Mouse (Mus musculus) adrenal gland, adult 18-20 months (tissue): ENCODE data around the gene 5830473C10Rik. TPM values are rescaled to one million over a fixed set of nuclear protein-coding genes. Genes with fewer than 3 reads are reported as not detected.
A peak's percentile ranks its signal among the peaks of the same experiment; 100 is the strongest.
"Not testable (repeated sequence)": the region's sequence is repeated elsewhere in the genome, so short reads cannot be mapped to it uniquely, and the experiment has no call there.

Experiments used
- DNase-seq, 2 experiments: peaks; one replicate each; pipeline ENCODE4 v3.0.0; 2021 to 2022; ENCODE audit warnings: low spot score in 2 of 2
- total RNA-seq, 2 experiments: library from RNA; stranded (reverse); gene quantifications; 1 replicate in 1 of 2; 2 replicates in 1 of 2; pipeline ENCODE4 v1.2.3; 2021

Gene 5830473C10Rik
- total RNA-seq, 2 experiments from 2014 or later: not detected

DNA sequence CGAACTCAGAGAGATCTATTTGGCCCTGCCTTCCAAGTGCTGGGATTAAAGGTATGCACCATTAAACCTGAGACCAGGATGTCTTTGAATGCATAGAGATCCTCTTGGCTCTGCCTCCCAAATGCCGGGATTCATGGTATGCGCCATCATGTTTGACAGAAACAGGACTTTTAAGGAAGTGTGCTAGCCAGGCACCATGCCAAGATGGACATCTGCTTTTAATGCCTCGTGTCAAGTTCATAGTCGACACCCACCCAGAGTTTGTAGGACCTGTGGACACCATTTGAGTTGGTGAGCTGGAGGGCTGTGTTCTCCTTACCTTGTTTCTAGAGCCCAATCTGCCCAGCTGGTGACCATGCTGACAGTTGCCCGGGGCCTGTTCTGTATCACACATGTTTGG is 31.0 kb downstream of the 5830473C10Rik start:
- no peak for DNase-seq

DNA sequence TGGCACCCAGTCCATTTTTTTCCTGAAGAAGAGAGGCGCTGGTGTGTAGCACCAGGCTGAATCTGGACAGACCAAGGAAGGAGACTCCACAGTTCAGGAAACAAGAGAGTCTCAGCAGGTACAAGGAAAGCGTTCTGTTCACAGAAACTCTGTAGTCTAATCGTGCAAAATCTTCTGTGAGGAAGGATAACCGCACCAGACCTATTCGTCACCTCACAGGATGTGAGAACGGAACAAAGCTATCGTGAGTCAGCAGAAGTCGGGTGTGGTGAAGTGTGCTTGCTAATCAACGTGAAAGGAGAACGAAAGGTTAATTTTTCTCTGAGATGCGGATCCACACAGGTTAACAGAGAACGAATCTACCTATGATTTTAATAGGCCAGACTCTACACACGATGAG is 34.0 kb downstream of the 5830473C10Rik start:
- no peak for DNase-seq

DNA sequence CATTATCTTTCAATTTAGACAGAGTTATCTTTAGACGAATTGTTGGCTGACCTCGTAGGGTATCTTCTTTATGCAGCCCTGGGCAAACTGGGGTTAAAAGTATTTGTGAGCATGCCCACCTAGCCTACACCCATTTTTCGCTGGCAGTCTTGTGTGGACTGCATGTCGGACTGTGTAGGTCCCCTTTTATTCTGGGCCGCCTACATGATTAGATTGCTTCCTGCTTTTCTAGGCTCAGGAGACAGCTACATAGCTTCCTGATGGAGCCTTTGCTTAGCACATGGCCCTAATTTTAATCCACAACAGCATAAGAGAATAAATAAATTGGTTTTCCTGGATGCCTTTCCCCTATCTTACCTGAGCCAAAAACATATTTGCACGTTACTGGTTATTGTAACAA is 35.2 kb downstream of the 5830473C10Rik start:
- DNase-seq: no peak

DNA sequence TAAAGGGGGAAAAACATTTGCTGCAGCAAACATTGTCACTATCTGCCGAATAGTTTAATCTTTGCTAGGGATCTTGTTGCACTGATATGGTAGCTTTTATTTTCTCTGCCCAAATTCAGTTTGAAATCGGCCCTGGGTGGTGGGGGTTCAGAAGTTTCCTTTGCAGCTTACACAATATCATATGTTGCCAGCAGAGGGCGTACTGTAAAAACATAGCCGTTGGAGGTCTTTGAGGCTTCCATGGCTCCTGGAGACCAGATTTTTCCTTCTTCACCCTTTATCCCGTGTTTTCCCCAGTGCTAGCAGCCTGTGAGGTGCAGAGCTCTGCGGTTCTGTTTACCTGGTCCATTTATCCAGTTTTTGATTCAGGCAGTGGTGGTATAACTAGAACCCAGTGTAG is 40.6 kb downstream of the 5830473C10Rik start:
- peak in 1 of 2 experiments; percentile 14 for DNase-seq

DNA sequence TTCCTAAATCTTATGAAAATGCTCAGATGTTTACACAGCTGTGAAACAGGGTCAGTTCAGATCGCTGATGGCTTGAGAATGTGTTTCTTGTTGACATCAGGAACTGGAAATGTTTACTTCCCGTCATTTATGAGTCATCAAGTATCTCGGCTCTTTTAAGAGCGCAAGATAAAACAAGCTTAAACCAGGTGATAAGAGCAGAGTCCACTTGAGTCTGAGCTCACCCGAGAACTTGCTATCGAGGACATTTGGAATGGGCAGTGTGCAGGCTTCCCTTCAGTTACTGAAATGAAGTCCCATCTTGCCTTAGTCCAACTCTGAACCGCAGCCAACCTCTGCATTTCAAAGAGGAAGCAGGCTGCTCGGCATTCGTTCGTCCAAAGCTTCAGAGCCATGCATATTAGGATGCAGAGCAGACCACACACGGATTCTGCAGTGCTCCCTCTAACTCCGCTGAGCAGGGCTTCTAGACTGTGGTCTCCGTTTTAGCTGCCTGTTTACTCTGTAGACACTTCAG is 42.6 kb downstream of the 5830473C10Rik start:
- no peak for DNase-seq

DNA sequence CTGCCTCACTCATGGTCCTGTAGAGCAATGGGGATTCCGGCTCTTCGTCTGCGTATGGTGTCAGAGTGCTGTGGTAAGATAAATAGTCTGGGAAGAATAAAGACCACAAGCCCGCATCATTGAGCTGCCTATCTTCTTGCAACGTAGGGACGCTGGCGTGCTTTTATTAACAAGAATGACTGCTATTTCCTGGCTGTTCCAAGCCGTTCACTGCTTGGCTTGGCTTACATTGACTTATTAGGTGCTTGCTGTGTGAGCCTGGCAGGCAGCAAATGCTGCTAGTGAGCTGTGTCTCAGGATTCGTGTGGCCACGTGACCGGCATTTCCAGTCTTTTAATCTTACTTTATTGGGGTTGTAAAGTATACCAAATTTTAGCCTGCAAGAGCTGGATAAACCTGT is 48.0 kb downstream of the 5830473C10Rik start:
- no peak for DNase-seq

DNA sequence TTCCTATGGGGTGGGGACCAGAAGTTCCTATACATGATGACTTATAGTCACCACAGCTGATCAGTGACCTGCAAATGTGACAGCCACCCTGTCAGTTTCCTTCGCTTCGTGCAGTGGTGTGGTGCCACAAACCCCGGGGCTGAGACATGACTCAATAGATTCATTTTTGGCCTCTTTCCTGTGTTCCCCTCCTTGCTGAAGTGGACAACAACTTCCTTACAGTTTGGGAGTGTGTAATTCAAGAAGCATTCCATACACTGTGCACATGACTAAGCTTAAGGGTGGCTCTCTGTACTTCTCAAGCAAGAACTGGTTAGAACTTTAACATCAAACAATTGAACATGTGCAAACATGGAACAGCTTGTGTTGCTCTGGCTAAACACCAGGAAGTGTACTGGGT is 50.5 kb downstream of the 5830473C10Rik start:
- no peak for DNase-seq

DNA sequence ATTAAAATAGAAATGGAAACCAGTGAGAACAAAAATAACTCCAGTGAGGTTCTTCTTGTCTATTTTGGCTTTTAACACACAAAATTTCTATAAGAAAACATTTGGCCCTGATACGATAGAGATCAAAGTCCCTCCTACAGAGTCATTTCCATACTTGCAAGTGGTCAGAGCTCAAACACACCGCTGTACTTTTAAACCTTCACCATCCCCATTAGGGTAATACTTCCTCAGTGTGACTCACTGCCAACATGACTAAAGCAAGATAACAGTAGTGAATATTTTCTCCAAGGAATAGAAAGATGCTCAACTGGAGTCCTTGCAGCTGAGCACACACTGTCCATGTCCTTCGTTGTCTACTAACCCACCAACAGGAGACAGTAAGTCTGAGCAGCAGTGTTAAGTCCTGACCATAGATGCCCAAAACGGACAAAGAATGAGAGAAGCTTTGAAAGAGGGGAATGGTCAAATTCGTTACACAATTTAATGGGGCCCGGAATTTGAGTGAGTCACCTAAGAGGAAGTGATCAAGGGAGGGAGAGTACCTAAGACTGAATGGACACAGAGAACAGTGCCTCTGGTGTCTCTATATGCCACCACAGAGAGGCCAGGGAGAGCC is 51.2 kb downstream of the 5830473C10Rik start:
- no peak for DNase-seq

DNA sequence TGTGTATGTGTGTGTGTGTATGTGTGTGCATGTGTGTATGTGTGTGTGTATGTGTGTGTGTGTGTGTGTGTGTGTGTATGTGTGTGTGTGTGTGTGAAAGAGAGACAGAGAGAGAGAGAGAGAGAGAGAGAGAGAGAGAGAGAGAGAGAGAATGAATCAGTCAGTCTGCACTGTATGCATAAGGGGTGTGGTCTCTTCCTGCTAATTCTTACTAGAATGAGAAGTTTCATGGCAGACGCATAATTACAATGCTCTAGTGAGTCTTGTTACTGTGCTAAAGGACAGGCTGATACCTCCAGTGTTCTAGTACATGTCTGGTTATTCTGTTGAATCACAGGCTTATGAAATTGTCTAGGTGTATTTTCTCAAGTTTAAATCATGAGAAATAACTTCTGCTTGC is 51.8 kb downstream of the 5830473C10Rik start:
- not testable (repeated sequence) for DNase-seq

DNA sequence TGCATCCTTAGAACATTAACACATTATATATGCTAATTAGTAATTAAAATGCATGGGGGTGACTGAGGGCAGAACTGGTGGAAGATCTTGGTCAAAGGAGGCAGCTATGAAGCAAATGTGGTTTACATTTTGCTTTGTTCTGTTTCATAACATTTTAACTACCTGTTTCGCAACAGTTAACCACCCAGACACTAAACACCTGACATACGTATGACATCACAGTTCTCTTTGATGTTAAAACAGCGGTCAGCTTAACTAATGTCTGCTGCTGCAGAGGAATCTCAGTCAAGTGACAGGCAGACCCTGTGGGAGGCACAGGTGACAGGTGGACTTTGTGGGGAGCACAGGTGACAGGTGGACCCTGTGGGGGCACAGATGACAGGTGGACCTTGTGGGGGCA is 57.0 kb downstream of the 5830473C10Rik start:
- DNase-seq: no peak

DNA sequence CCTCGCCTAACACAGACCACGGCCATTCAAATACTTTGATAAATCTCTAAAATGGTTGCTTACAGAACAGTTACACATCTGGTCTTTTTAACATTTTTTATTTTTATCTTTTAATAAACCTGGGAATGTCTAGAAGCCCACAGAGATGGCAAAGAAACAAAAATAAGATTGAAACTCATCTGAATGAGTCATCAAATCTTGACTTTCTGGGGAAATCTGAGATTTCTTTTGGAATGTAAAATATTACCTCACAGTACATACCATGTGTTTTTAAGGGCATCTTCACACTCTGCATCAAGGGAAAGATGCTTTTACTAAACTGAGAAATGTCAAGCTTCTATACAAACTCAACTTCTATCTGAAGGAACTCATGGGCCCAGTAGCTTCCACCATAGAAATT is 60.4 kb downstream of the 5830473C10Rik start:
- DNase-seq: no peak

DNA sequence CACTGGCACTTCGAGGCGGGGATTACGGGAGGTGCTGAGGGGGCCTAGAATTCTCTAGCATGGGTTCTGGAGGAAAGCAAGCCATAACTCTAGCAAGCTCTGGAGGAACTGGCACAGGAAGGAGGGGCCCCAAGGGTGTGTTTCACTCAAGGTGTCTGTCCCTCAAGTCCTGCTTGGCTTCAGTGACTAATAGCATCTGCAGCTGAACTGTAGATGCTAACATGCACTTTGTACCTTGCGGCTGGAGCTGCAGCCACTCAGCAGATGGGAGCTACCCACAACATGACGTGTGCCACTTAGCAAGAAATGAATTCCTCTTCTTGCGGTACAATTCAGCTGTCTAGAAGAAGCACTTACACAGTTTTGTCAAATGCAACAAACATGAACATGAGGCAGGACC is 60.8 kb downstream of the 5830473C10Rik start:
- no peak for DNase-seq

DNA sequence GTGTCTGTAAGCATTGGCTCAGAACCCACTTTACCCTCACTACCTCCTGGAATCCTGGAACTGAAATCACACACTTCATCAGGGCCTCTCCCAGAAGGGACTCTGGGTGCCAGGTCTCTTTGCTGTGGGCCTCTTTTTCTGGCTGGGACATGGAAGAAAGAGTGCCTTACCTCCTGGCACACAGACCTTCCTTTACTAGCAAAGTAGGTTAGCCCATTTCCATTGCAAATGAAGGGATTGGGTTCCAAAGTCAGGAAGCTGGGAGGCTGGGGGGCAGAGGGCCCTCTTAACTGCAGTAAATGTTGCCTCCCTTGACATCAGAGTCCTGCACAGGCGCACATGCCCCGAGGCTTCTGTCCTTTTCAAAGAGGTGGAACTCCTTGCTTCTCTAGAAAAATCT is 62.3 kb downstream of the 5830473C10Rik start:
- no peak for DNase-seq

DNA sequence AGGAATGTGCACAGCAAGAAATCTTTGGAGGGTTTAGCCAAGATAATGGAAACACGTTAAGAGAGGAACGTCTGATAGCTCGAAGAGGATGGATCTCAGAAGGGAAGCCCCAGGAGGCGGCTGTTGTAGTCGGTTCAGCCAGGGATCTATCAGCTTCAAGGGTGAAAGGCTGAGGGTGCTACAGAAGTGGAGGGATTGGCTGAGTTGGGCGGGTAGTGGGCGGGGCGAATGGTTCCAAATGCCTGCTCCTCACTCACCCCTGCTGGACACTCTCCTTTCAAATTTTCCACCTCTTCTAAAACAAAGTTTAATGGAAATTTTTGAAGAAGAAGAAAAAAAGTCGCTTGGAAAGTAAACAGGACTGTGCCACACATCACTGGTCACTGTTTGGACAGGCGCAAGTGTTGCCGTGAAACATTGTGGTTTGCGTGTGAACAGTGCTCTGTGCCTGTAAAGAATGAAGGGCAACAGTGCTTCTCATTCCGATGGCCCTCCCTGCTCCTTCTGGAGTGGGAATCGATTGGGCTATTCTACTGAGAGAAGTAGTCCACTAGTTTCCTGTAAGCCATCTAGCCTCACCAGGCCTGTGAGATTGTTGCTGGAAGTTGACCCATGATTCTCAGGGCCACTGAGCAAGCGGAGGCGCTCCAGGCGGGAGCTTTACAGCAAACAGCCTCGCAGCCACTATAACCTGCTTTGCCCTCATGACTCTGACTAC is 64.0 kb downstream of the 5830473C10Rik start:
- no peak for DNase-seq

DNA sequence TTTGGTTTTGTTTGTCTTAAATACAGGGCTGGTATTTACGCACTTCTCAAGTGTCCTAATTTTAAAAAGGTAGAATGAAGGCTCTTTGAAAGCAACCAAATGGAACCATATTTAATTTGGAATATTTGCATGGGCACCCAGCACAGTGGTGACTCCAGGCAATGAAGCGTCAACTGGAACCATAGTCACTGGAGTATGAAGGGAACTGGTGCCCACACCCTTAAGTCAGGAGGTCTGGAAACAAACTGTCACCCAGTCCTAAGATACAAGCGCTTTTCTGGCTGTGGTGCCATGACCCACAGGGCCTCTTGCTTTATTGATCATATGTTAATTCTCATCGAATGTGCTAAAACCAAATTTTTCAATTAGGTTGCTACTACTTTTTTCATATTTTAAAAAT is 66.5 kb downstream of the 5830473C10Rik start:
- no peak for DNase-seq

DNA sequence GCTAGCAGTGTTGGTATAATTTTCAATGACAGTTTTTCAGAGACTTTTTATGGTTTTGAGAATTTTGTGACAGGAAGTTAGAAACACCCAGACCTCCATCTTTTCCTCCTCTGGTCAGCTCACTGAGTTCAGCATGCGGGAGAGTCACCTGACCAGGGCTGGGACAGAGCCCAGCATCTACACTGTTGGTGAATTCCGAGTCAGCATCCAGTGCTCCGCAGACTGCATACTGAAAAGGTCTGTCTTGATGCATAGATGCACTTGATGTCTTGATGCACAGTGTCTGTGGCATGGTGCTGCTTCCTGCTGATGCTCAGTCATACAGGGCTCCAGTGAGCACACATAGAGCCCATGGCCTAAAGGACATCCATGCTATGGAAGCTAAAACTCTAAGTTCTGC is 67.1 kb downstream of the 5830473C10Rik start:
- no peak for DNase-seq

DNA sequence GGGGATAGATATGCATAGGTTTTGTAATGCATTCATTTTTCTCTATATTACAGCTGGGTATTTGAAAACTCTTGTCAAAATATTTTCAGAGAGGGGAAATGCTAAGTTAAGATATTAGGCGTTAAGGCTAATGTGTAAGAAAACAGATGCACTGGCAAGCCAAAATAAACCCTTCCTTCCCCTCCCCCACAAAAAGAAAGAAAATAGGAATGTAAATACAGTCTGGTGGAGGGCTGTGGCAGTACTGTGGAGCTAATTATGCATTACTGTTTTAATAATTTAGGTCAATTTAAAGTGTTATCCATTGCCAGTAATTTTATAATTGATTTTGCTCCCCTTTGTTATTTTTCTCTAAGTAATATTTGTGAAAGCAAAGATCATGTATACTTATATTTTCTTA is 67.6 kb downstream of the 5830473C10Rik start:
- DNase-seq: no peak

DNA sequence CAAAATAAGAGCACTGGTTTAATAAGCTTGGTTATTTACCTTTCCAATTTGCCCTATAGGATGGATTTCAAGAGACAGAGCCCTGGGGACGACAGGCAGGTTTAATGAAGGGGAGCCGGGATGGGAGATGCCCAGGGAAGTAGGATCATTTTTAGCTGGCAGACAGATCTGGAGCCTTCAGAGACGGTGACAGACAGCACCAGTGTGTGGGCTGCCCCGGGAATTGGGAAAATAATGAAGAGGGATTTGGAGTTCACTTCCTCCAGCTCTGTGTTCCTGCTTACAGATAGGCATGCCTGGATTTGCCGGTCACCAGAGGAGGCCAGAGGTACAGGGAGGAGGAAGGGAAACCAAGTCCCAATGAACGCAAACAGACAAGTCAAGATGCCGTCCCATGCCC is 74.0 kb downstream of the 5830473C10Rik start:
- no peak for DNase-seq

DNA sequence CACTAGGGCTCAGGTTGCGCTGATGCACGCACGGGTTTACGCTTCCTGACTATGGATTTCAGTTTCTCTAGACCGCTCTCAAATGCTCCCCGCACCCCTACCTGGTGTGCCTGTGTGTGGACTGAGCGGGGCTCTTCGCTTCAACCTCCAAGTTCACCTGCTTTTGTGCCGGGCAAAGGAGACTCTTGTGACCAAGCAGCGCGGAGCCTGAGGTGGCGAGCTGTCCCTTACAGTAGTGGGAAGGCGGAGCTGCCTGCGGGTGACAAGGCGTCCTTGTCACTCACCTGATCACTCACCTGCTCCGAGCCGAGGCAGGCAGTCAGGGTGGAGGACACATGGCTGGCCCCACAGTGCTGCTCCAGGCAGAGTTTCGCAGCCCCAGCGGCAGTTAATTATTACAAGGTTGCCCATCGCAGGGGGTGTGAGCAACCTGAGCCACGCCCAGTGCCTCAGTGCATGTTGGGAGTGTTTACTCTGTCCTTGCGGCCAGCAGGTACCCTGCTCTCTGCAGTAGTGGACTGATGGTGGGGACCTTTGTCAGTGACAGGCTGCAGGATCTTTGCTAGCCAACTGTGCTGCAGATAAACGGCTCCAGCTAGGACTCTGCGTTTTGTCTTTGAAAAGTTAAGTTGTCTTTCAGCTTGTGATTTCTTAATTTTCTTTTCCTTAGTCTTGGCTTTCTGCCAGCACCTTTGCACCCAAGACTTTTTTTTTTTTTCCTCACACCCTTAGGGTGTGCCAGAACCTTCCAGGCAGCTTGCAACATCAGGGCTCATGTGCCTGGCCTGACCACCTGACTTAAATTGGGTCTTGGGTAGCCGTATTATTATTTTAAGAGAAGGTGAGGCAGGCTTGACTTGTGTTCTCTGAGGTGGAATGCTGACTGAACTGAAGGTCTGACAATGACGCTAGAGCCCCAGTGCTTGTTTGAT is 79.6 kb downstream of the 5830473C10Rik start, which contains the start of gene Rassf6:
Gene Rassf6, minus strand, starts transcription at position 372 of the 932 bp plus-strand sequence.
- no peak for DNase-seq

DNA sequence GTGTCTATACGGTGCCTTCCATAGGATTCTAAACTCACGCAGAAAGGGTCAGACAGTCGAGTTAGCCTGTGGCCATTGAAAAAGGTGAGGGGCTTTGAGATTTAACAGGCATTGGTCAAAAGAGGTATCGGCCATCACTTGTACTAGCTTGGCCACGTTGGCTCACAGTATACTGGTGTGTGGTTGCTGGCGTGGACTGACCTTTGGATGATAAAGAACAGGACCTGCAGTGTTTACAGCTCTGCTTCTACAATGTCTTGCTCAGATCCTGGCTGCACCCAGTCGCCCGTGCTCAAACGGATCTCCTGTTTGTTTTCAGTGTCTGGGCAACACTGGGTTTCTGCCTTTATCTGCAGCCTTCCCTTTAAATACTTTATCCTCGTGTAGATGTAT is 80.3 kb downstream of the 5830473C10Rik start:
- no peak for DNase-seq

DNA sequence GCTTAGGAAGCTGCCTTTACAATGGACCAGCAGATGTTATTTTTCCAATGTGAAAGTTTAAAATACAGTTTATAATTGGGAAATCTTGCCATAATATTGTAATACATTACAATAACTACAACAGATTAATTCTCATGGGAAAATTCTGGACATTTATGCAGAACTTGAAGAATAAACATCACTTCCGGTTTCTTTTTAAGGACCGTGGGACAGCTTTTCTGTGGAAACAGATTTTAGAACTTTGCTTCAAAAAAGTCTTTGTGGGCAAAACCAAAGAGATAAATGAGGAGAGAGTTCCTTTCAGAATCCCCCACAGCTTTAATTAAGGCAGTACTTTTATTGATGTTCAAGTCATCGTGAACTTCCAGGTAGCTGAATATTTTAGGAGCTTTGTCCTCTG is 84.7 kb downstream of the 5830473C10Rik start:
- DNase-seq: no peak

DNA sequence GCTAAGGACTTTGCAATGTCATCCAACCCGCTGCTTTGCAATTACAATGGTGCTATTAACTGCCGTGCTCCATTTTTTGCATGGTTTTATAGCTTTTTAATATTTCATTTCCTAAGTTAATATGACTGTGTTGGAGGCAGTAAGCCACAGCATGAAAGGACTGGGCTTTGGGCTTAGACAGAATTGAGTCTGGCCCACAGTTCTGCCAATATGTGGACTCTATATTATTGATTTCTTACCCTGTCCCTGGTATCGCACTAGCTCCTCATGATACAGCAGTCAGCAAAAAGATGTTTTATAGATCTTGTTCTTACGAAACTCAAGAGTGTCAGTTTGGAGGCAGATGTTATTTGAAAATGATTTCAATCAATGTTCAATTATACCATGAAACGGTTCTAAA is 85.5 kb downstream of the 5830473C10Rik start:
- DNase-seq: no peak
